ENCODE assay signal across 13 mouse cellular contexts in genomic region chr11:51875086-51875485, GRCm38 (mm10). TPM values are rescaled to one million over a fixed set of nuclear protein-coding genes. Genes with fewer than 3 reads are reported as not detected.
DNase-seq lines count a peak whose midpoint lies in the region; ATAC-seq and TF ChIP-seq lines count a peak whose summit lies in the region.
"Had no signal": no experiment of that assay in that cellular context is flagged by ENCODE, and none has a peak within 500 bp of the region (broad histone marks: within the 10 kb centered on the region; RNA-seq: fewer than 3 reads in every experiment).

No protein-coding gene starts in this region.

- no peak for TF ChIP-seq POLR2A in MEL (IDR thresholded peaks at IDR 0.05; ENCODE audit: control insufficient read depth in 1 of 2, insufficient read depth in 1 of 2, low read depth in 1 of 2, low read length in 2 of 2, poor library complexity in 1 of 2)
- TF ChIP-seq POLR2A in cortical plate, adult 2 months (IDR thresholded peaks at IDR 0.05; ENCODE audit: extremely low read depth, insufficient read depth, low read length): no peak

- no peaks in the 10 kb centered on the region for H3K9me3 ChIP-seq in MEL (replicated peaks; ENCODE audit: insufficient read depth, low read length)
- no peaks in the 10 kb centered on the region for H3K9me3 ChIP-seq in intestine, postnatal 0 days (ENCODE audit: control insufficient read depth)
- no peaks in the 10 kb centered on the region for H3K9me3 ChIP-seq in intestine, embryonic 15.5 days
- H3K9me3 ChIP-seq: embryonic facial prominence, embryonic 13.5 days; hindbrain, embryonic 13.5 days; neural tube, embryonic 12.5 days had no signal

- peak; percentile 79 for ATAC-seq in megakaryocyte progenitor cell, adult 5-6 weeks (replicated peaks; ENCODE audit: poor library complexity)
- ATAC-seq in intestine, postnatal 0 days: no peak
- ATAC-seq in intestine, embryonic 15.5 days: no peak

- H3K79me2 ChIP-seq in MEL (ENCODE audit: control insufficient read depth, insufficient read depth, low read length, poor library complexity): no peaks in the 10 kb centered on the region

- 70% methylated on average over 1 of the region's 1 CpGs for WGBS in intestine, postnatal 0 days
- WGBS in intestine, embryonic 15.5 days: 84% methylated on average over 1 of the region's 1 CpGs

- H3K27me3 ChIP-seq in MEL (ENCODE audit: control insufficient read depth in 1 of 2, insufficient read depth in 2 of 2, low read length in 2 of 2): peaks cover 8 to 12% of the 10 kb centered on the region in 2 experiments
- no peaks in the 10 kb centered on the region for H3K27me3 ChIP-seq in intestine, postnatal 0 days (replicated peaks; ENCODE audit: control insufficient read depth, insufficient read depth, low read length)
- H3K27me3 ChIP-seq in intestine, embryonic 15.5 days (replicated peaks): no peaks in the 10 kb centered on the region
- H3K27me3 ChIP-seq: embryonic facial prominence, embryonic 13.5 days; hindbrain, embryonic 13.5 days; neural tube, embryonic 12.5 days had no signal

- peak; percentile 49 to 51 for DNase-seq in kidney, postnatal 36 days
- DNase-seq in kidney, postnatal 4 days: no peak
- peak; percentile 89 for DNase-seq in MEL (ENCODE audit: low read depth, low spot score)
- DNase-seq: liver, postnatal 0 days; spleen, adult 18-20 months; thymus, postnatal 4 days had no signal

- no peak overlapping the region for H3K4me2 ChIP-seq in intestine, postnatal 0 days (replicated peaks; ENCODE audit: low read depth)
- no peak overlapping the region for H3K4me2 ChIP-seq in intestine, embryonic 15.5 days (replicated peaks)
- H3K4me2 ChIP-seq: embryonic facial prominence, embryonic 13.5 days; hindbrain, embryonic 13.5 days; neural tube, embryonic 12.5 days had no signal

- TF ChIP-seq EP300 in MEL (IDR thresholded peaks at IDR 0.05; ENCODE audit: low read depth in 1 of 2, low read length in 2 of 2): no peak; a peak in 1 of 4 replicates

- no peak overlapping the region for H3K27ac ChIP-seq in MEL (ENCODE audit: control insufficient read depth, low read depth, low read length)
- peak overlapping the region; percentile 23 for H3K27ac ChIP-seq in cortical plate, adult 2 months (ENCODE audit: insufficient read depth, low read length)
- H3K27ac ChIP-seq in intestine, postnatal 0 days (ENCODE audit: low read depth, low read length): no peak overlapping the region
- H3K27ac ChIP-seq in intestine, embryonic 15.5 days: no peak overlapping the region
- H3K27ac ChIP-seq: hindbrain, embryonic 13.5 days; neural tube, embryonic 12.5 days had no signal

- TF ChIP-seq RAD21 in MEL (IDR thresholded peaks at IDR 0.05; ENCODE audit: low read depth, low read length): no peak

- H3K4me1 ChIP-seq in MEL (ENCODE audit: control insufficient read depth in 1 of 2, insufficient read depth in 2 of 2, low read length in 2 of 2): peaks cover 7 to 22% of the 10 kb centered on the region in 2 experiments
- H3K4me1 ChIP-seq in cortical plate, adult 2 months (ENCODE audit: control insufficient read depth, insufficient read depth, low read length): peaks cover 8% of the 10 kb centered on the region
- peaks cover 8% of the 10 kb centered on the region; the same call in 1 of the 2 replicates for H3K4me1 ChIP-seq in intestine, postnatal 0 days (replicated peaks; ENCODE audit: control insufficient read depth, insufficient read depth, low read length)
- peaks cover 14% of the 10 kb centered on the region for H3K4me1 ChIP-seq in intestine, embryonic 15.5 days (replicated peaks)
- H3K4me1 ChIP-seq: hindbrain, embryonic 13.5 days; neural tube, embryonic 12.5 days had no signal

- no peak for TF ChIP-seq CTCF in MEL (IDR thresholded peaks at IDR 0.05 in 2 of 3, conservative IDR thresholded peaks at IDR 0.05 in 1 of 3; ENCODE audit: control insufficient read depth in 1 of 3, insufficient read depth in 1 of 3, low read depth in 2 of 3, low read length in 3 of 3, poor library complexity in 1 of 3, severe bottlenecking in 1 of 3)
- no peak for TF ChIP-seq CTCF in cortical plate, adult 2 months (IDR thresholded peaks at IDR 0.05; ENCODE audit: extremely low read depth, insufficient read depth, low read length)
- no peak for TF ChIP-seq CTCF in intestine, postnatal 0 days (IDR thresholded peaks at IDR 0.05; ENCODE audit: low read depth)

- H3K36me3 ChIP-seq in MEL (ENCODE audit: control insufficient read depth in 1 of 2, insufficient read depth in 2 of 2, low read length in 2 of 2): peaks cover 0 to 15% of the 10 kb centered on the region in 2 experiments; a peak in 2 of 4 replicates
- no peaks in the 10 kb centered on the region for H3K36me3 ChIP-seq in intestine, postnatal 0 days (ENCODE audit: control insufficient read depth, insufficient read depth)
- no peaks in the 10 kb centered on the region for H3K36me3 ChIP-seq in intestine, embryonic 15.5 days
- H3K36me3 ChIP-seq: embryonic facial prominence, embryonic 13.5 days; hindbrain, embryonic 13.5 days; neural tube, embryonic 12.5 days had no signal

- no peak overlapping the region for H3K9ac ChIP-seq in MEL (ENCODE audit: control insufficient read depth, low read depth, low read length, poor library complexity, severe bottlenecking)
- H3K9ac ChIP-seq in intestine, postnatal 0 days (ENCODE audit: low read depth, low read length): no peak overlapping the region
- no peak overlapping the region for H3K9ac ChIP-seq in intestine, embryonic 15.5 days
- H3K9ac ChIP-seq: embryonic facial prominence, embryonic 13.5 days; hindbrain, embryonic 13.5 days; liver, postnatal 0 days; neural tube, embryonic 12.5 days had no signal

- H3K4me3 ChIP-seq in MEL (ENCODE audit: control insufficient read depth in 1 of 2, insufficient read depth in 1 of 2, low read depth in 2 of 2, low read length in 2 of 2): no peak overlapping the region
- no peak overlapping the region for H3K4me3 ChIP-seq in cortical plate, adult 2 months (ENCODE audit: insufficient read depth, low read length)
- H3K4me3 ChIP-seq in intestine, postnatal 0 days (ENCODE audit: low read depth, low read length): no peak overlapping the region
- no peak overlapping the region for H3K4me3 ChIP-seq in intestine, embryonic 15.5 days (replicated peaks)
- H3K4me3 ChIP-seq: embryonic facial prominence, embryonic 13.5 days; hindbrain, embryonic 13.5 days; neural tube, embryonic 12.5 days had no signal

TF ChIP-seq in MEL, 35 proteins besides CTCF, POLR2A, EP300 and RAD21:
- peak; percentile 55 for TF ChIP-seq RCOR1 (IDR thresholded peaks at IDR 0.05; ENCODE audit: low read depth, low read length)
- no peak; the same call in 1 of the 2 replicates for TF ChIP-seq BHLHE40 (IDR thresholded peaks at IDR 0.05; ENCODE audit: borderline replicate concordance, low read depth, low read length)
- TF ChIP-seq ZC3H11A (IDR thresholded peaks at IDR 0.05; ENCODE audit: low read depth, low read length): no peak
- TF ChIP-seq MXI1 (IDR thresholded peaks at IDR 0.05; ENCODE audit: low read depth, low read length): peak; percentile 56

RNA-seq across cellular contexts. Expression of gene Jade2, which starts 17.6 kb away (rescaled TPM):
- total RNA-seq in MEL (2012; rRNA removed): 4.5 and 5.4 TPM in 2 replicates
- 10 to 100 TPM in 1 of 2 experiments, not detected in 1; 13.0 TPM for polyA plus RNA-seq in MEL (2012; ENCODE audit: insufficient read depth in 1 of 2, insufficient read length in 2 of 2, low read depth in 1 of 2, low replicate concordance in 2 of 2, missing spikeins in 1 of 2)
- polyA plus RNA-seq in cortical plate, adult 2 months (2012; rRNA removed): 24.2 and 24.5 TPM in 2 replicates
- total RNA-seq in megakaryocyte progenitor cell, adult 5-6 weeks (2015): 5.7 and 7.7 TPM in 2 replicates
- total RNA-seq in megakaryocyte progenitor cell, adult 5-6 weeks (2017): 6.0 and 7.0 TPM in 2 replicates
- 1.7 and 2.1 TPM in 2 replicates for polyA plus RNA-seq in intestine, postnatal 0 days (2015; fragmentation: Nextera tagmentation; extraction: Ambion mirVana)
- 1.3 and 1.4 TPM in 2 replicates for polyA plus RNA-seq in intestine, embryonic 15.5 days (2015; fragmentation: Nextera tagmentation; extraction: Ambion mirVana)

Comparison
In these comparisons a context has a peak if more than half of its experiments do, and no peak if none do; other contexts are left out.
1. DNase-seq: peak in kidney, postnatal 36 days (2 of 2) and MEL (single experiment); none in kidney, postnatal 4 days (0 of 2).